Mouse (Mus musculus) bone marrow macrophage, adult 2 months (primary cell): ENCODE results near the gene Arhgap1.

Experiments used
- CTCF ChIP-seq: IDR thresholded peaks from 2 replicates; pipeline ENCODE4 v1.5.1; 2012; ENCODE audit warnings: low read depth, mild to moderate bottlenecking, low read length, moderate library complexity
- POLR2A ChIP-seq: IDR thresholded peaks from 2 replicates; pipeline ENCODE4 v1.6.1; 2012; ENCODE audit warnings: mild to moderate bottlenecking, low read depth, low read length, borderline replicate concordance

DNA sequence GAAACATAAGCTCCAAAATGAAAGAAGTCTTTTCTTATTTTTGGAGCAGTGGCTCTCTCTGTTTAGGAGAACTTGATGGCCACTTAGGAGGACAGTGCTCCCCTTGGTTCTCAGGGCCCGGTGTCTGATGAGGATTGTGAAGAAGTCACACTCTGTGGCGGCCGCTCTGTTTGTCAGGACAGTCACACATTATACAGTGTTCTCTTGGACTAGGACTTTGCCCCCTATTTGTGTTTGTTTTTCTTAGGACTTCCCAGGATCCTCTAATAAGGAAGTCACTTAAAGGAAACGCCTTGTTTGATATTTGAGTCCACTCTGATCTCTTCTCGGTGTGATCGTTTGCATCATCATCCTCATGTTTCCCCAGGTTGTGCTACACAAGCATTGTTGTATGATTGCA lies 68.6 kb downstream of the Arhgap1 start:
- TF ChIP-seq CTCF (no peak), POLR2A (no peak)
